In the genomic region with DNA sequence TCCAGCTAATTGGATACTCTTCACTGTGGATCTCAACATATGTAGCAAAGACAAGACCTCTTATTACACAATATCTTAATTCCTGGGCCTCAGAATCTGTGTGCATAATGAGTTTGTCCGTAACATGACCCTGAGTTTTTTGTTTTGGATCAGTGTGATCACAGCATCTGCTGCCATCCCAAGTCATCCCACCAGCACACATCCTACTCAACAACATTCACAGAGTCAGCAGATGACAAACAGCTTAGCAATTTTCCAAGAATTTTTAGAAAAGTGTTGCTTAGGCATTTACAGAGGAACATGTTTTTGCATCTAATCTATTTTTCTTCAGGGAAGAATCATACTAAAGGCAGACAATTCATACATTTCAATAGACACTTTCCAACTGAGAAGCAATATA, we compare ENCODE assay signal across 20 mouse cellular contexts.
"Had no signal": no experiment of that assay in that cellular context is flagged by ENCODE, and none has a peak within 500 bp of the region (broad histone marks: within the 10 kb centered on the region; RNA-seq: fewer than 3 reads in every experiment).

No protein-coding gene starts in this region.

- H3K4me3 ChIP-seq: limb, embryonic 12.5 days; liver, embryonic 13.5 days; lung, embryonic 15.5 days; megakaryocyte, embryonic 14.5 days; midbrain, embryonic 12.5 days; neural tube, embryonic 13.5 days had no signal

- DNase-seq: kidney, adult 8-10 months; kidney, postnatal 25 days; liver; liver, embryonic 13.5 days; liver, postnatal 0 days; lung, postnatal 14 days; retina, postnatal 1 day; right cerebral cortex, postnatal 4 days; spleen, adult 18-20 months; thymus, adult 2 months; thymus, postnatal 25 days had no signal

- H3K27ac ChIP-seq: limb, embryonic 12.5 days; liver, embryonic 13.5 days; lung, embryonic 15.5 days; macrophage; midbrain, embryonic 12.5 days; neural tube, embryonic 13.5 days had no signal

- ATAC-seq: inflammation-experienced regulatory T-cells, adult 6 months; intestine, postnatal 0 days; liver, postnatal 0 days; midbrain, embryonic 16.5 days had no signal
